Mouse (Mus musculus) neural tube, embryonic 12.5 days (tissue): Measurements from ENCODE around the gene Ndufb7. TPM values are rescaled to one million over a fixed set of nuclear protein-coding genes. Genes with fewer than 3 reads are reported as not detected.
A peak's percentile ranks its signal among the peaks of the same experiment; 100 is the strongest.
"Not testable (repeated sequence)": the region's sequence is repeated elsewhere in the genome, so short reads cannot be mapped to it uniquely, and the experiment has no call there.

ENCODE experiments used
- ATAC-seq: fragments of 200-750 bp; cut with Nextera tagmentation; 2 replicates; pipeline ENCODE4 v1.8.0; 2017; ENCODE audit warnings: low read depth, mild to moderate bottlenecking, moderate TSS enrichment, moderate library complexity; ENCODE audit not compliant: low FRiP score
- H3K27ac ChIP-seq: fragments of 300-500 bp; sonication (generic); 2 replicates; pipeline ENCODE4 v1.5.1; 2016
- H3K27me3 ChIP-seq: fragments of 300-500 bp; sonication (generic); replicated peaks from 2 replicates; pipeline ENCODE4 v1.6.1; 2016; ENCODE audit warnings: mild to moderate bottlenecking
- H3K36me3 ChIP-seq: fragments of 300-500 bp; sonication (generic); 2 replicates; pipeline ENCODE4 v1.6.1; 2016; ENCODE audit warnings: mild to moderate bottlenecking
- H3K4me1 ChIP-seq: fragments of 300-500 bp; sonication (generic); 2 replicates; pipeline ENCODE4 v1.6.1; 2016
- H3K4me2 ChIP-seq: fragments of 300-500 bp; sonication (generic); replicated peaks from 2 replicates; pipeline ENCODE4 v1.6.1; 2016; ENCODE audit warnings: mild to moderate bottlenecking
- H3K4me3 ChIP-seq: fragments of 300-500 bp; sonication (generic); 2 replicates; pipeline ENCODE4 v1.5.1; 2016
- H3K9ac ChIP-seq: fragments of 300-500 bp; sonication (generic); 2 replicates; pipeline ENCODE4 v1.6.1; 2016; ENCODE audit warnings: mild to moderate bottlenecking
- H3K9me3 ChIP-seq: fragments of 300-500 bp; sonication (generic); 2 replicates; pipeline ENCODE4 v1.6.1; 2016; ENCODE audit warnings: mild to moderate bottlenecking
- WGBS: fragments of 180-500 bp; shearing (Covaris S2); methylation state at CpG from one replicate; pipeline ENCODE4 v1.1.7; 2016; 5-methylcytosine and 5-hydroxymethylcytosine counted together
- polyA plus RNA-seq: library from polyadenylated mRNA; unstranded; fragments of >200 nt; fragmentation: Nextera tagmentation; extraction: Ambion mirVana; gene quantifications from 2 replicates; pipeline ENCODE4 v1.2.1, GENCODE M21; 2016

The Ndufb7 gene
- polyA plus RNA-seq: 343 and 361 TPM in 2 replicates

DNA sequence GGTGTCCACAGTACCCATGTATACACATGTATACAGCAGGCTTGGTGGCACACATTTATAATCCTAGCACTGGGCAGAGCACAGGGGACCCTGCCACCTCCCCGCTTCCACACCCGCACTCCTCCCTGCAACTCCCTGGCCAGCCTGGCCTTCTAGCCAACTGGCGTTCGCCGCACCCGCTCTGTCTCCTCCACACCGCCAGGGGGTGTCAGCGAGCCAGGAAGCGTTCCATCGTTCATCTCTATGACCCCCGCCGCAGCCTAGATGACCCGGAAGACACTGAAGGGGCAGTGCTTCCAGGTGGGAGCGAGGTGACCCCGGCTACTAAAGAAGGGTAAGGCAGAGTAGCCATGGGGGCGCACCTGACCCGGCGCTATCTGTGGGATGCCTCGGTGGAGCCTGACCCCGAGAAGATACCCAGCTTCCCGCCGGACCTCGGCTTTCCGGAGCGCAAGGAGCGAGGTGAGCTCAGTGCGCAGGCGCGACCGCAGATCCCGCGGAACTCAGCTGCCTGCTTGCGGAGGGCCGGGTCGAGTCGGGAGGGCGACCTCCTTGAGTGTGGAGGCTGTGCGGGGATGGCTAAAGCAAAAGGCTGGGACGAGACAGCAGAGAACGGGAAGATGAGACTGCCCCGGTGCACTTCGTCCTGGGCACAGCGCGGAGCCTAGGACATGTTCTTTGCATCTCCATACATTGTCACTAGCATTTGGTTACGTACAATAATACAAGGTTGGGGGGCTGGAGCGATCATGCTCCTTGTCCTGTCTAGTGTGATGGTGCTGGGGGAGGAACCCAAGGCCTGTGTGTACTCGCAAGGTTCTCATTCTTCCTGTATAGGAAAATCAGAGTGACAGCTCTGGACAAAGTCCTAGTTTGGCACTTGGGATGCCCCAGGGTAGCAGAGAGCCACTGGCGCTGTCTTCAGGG lies at the start of gene Ndufb7:
Gene Ndufb7 (plus strand): TSS at position 203 of the 927 bp plus-strand sequence.
- WGBS: 1% methylated on average over 48 of the region's 48 CpGs
- H3K4me1 ChIP-seq: peaks cover 16% of the 10 kb centered on the region
- ATAC-seq: peak; percentile 89
- peak within 1 kb of the TSS; percentile 67 for H3K4me3 ChIP-seq
- peak within 1 kb of the TSS; percentile 42; the same call in 1 of the 2 replicates for H3K27ac ChIP-seq
- H3K9me3 ChIP-seq: no peaks in the 10 kb centered on the region
- H3K9ac ChIP-seq: peak within 1 kb of the TSS; percentile 77
- no peaks in the 10 kb centered on the region for H3K27me3 ChIP-seq
- H3K36me3 ChIP-seq: peaks cover 24% of the 10 kb centered on the region
- H3K4me2 ChIP-seq: peak within 1 kb of the TSS; percentile 87

DNA sequence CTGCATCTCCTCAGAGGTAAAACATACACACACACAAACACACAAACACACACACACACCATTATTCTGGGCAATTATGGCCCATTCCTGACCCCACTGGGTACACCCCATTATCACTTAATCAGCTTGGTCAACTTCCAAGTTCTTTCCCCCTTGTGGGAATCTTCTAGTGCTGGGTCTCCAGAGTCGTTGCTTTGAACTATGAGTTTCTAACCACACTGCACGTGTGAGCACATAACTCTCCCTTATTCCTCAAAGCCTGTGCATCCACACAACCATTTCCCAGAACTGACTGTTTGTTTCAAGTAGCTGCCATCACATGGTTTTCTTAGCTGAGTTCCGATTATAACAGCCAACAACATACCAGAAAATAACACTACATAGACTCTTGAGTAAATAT lies 46.0 kb upstream of the Ndufb7 start:
- no peak for ATAC-seq
- no peak overlapping the region for H3K27ac ChIP-seq
- no peaks in the 10 kb centered on the region for H3K27me3 ChIP-seq
- WGBS: 81% methylated on average over 3 of the region's 3 CpGs
- no peak overlapping the region for H3K9ac ChIP-seq
- H3K36me3 ChIP-seq: no peaks in the 10 kb centered on the region
- H3K4me2 ChIP-seq: no peak overlapping the region
- no peak overlapping the region for H3K4me3 ChIP-seq
- no peaks in the 10 kb centered on the region for H3K4me1 ChIP-seq
- H3K9me3 ChIP-seq: peaks cover 3% of the 10 kb centered on the region; the same call in 1 of the 2 replicates

DNA sequence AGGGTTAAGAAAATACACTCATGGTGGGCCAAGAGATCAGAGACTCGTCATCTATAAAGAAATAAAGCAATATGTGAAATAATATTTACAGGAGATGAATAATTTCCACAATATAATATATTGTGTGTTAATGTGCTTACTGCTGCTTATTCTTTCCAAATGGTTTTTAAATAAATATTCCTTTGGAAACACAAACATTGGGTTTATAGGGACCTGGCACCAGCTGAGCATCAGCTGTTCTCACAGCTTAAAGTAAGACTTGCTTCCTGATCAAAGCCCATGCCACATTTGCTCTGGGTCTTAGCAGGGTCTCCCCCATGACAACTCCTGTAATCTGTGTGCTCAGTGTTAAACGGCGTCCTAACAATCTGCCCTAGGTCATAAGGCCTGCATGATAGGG lies 45.6 kb upstream of the Ndufb7 start:
- not testable (repeated sequence) for H3K36me3 ChIP-seq, H3K9ac ChIP-seq, H3K9me3 ChIP-seq, ATAC-seq, H3K27ac ChIP-seq, H3K4me1 ChIP-seq, H3K27me3 ChIP-seq, H3K4me3 ChIP-seq, H3K4me2 ChIP-seq
- WGBS: 78% methylated on average over 3 of the region's 3 CpGs

DNA sequence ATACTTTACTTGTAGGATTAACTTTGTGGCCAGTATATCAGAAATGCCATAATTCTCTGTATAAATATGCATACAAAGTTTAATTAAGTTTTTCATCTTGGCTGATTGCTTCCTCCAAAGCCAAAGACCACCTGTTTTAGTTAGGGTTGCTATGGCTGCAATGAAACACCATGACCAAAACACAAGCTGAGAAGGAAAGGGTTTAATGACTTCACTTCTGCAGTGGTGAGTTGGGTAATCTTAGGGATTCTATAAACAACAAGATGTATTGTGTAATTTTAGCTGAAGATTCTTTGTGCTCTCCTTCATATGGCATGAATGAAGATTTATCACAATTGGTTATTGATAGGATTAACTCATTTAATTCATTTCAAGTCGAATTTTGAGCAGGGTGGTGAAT lies 45.2 kb upstream of the Ndufb7 start:
- no peaks in the 10 kb centered on the region for H3K36me3 ChIP-seq
- no peak overlapping the region for H3K9ac ChIP-seq
- no peak overlapping the region for H3K27ac ChIP-seq
- H3K4me2 ChIP-seq: no peak overlapping the region
- H3K9me3 ChIP-seq: peaks cover 3% of the 10 kb centered on the region; the same call in 1 of the 2 replicates
- WGBS: 33% methylated on average over 1 of the region's 1 CpGs
- no peaks in the 10 kb centered on the region for H3K4me1 ChIP-seq
- H3K4me3 ChIP-seq: no peak overlapping the region
- ATAC-seq: no peak
- H3K27me3 ChIP-seq: no peaks in the 10 kb centered on the region

DNA sequence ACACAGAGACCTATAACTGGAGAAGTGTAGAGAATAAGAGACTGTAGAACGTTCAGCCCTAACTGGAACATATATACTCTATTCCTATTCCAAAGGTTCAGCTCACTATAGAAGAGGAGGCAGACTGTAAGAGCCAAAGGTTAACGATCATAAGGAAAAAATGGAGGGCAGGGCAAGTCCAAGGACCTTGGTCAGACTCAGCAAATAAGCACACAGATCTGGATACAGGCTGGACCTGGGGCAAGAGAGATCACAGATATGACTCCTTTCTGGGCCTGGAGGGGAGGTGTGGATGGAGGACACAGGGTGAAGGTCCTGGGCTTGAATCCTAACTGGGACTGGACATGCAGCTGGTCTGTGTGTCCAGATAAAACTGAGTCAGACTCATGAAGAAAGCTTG lies 31.7 kb upstream of the Ndufb7 start:
- Histone ChIP-seq H3K9me3 (no peaks in the 10 kb centered on the region), H3K36me3 (no peaks in the 10 kb centered on the region), H3K4me1 (no peaks in the 10 kb centered on the region), H3K4me3 (no peak overlapping the region), H3K27ac (no peak overlapping the region), H3K27me3 (no peaks in the 10 kb centered on the region), H3K4me2 (no peak overlapping the region), H3K9ac (no peak overlapping the region)
- 81% methylated on average over 2 of the region's 2 CpGs for WGBS
- ATAC-seq: no peak

DNA sequence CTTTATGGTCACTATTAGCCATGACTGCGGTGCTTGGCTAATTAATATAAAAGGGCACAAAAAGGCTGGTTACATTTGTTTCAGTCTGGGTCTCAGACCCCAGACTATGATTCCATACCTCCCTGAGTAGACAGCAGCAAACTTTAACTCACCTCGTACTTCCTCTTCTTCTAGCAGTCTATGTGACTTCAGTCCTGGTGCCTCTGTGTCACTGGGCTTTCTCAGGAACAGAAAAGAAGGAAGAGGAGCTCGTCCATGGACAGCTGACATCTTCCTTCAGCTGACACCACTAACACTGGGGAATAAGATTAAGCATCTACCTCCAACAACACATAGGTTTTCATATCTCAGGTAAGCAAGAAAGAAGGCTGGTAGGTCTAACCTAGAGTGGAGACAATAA lies 30.7 kb upstream of the Ndufb7 start, which contains the start of gene Olfr370:
Gene Olfr370 (plus strand): TSS at position 45 of the 400 bp plus-strand sequence.
- H3K9me3 ChIP-seq: no peaks in the 10 kb centered on the region
- no peaks in the 10 kb centered on the region for H3K4me1 ChIP-seq
- H3K27me3 ChIP-seq: no peaks in the 10 kb centered on the region
- WGBS: 83% methylated on average over 3 of the region's 3 CpGs
- no peak within 1 kb of the TSS for H3K9ac ChIP-seq
- no peak within 1 kb of the TSS for H3K27ac ChIP-seq
- H3K4me3 ChIP-seq: no peak within 1 kb of the TSS
- ATAC-seq: no peak
- no peaks in the 10 kb centered on the region for H3K36me3 ChIP-seq
- H3K4me2 ChIP-seq: no peak within 1 kb of the TSS

DNA sequence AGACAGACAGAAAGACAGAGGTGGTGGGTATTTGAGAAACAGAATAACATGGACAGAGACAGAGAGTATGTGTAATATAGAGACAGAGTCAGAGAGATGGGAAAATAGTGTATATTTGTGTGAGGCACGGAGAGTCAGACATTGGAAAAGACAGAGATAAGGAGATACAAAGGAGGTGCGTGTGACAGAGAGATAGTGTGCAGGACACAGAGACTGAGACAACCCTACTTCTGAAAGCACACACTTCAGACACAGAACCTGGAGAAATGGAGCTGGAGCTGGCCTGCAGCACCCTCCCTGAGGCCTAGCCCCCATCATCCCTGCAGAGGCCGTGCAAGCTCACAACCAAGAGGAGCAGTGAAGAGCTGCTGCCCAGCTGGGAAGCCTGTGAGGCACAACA lies 3.8 kb upstream of the Ndufb7 start:
- Histone ChIP-seq H3K9ac (no peak overlapping the region), H3K27me3 (no peaks in the 10 kb centered on the region), H3K4me1 (peaks cover 6% of the 10 kb centered on the region), H3K36me3 (no peaks in the 10 kb centered on the region), H3K4me3 (no peak overlapping the region), H3K4me2 (no peak overlapping the region), H3K27ac (no peak overlapping the region), H3K9me3 (no peaks in the 10 kb centered on the region)
- 82% methylated on average over 3 of the region's 3 CpGs for WGBS
- ATAC-seq: no peak

DNA sequence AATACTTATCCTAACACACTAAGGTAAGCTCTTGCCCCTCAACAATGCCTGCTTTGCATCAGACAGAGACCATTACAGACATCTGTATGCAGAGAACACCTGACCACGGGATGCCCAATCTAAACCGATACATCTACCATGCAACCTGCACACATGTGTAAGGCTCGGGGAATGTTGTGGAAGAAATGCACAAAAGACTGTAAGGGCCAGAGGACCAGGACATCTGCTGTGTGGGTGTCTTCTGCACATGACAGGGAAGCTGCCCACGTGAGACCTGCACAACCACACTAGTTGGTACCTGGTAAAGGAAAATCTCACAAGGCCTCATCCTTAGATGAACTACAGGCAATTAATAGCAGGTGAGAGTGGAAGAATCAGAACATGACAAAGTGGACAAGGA lies 3.2 kb upstream of the Ndufb7 start:
- no peak for ATAC-seq

DNA sequence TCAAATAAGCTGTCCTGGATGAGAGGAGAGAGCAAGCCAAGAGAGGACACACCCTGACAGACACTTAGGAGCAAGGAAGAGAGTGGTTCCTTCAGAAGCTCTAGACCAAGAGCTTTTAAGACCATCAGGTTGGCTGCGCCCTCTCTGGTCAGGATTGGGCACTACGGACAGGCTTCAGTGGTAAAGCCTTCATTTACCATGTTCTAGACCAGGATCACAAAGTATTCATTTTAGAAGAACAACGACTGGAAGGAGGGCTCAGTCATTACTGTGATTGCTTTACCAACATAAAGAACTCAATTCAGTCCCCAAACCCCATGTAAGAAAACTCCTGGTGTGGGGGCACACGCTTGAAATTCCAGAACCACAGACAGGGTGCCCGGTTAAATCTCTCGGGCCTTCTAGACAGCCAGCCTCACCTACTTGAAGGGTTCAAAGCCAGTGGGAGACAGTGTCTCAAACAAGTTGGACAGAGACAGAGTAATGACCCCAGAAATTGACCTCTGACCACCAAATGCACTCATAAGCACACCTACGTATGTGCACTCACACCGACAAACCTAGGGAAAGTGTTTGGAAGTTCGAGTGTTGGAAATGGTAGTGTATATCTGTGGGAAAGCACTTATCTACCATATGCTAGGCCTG lies 618 bp upstream of the Ndufb7 start:
- H3K4me3 ChIP-seq: no peak overlapping the region
- no peaks in the 10 kb centered on the region for H3K27me3 ChIP-seq
- no peaks in the 10 kb centered on the region for H3K9me3 ChIP-seq
- peaks cover 15% of the 10 kb centered on the region for H3K36me3 ChIP-seq
- H3K27ac ChIP-seq: no peak overlapping the region
- no peak overlapping the region for H3K9ac ChIP-seq
- H3K4me1 ChIP-seq: peaks cover 16% of the 10 kb centered on the region
- H3K4me2 ChIP-seq: no peak overlapping the region
- 78% methylated on average over 9 of the region's 9 CpGs for WGBS
- 0 out of 2 replicates have a peak, but pooled peaks have one; percentile 1 for ATAC-seq

More for the DNA sequence above, 3.2 kb upstream of the Ndufb7 start:
- H3K4me2 ChIP-seq: no peak overlapping the region
- H3K36me3 ChIP-seq: no peaks in the 10 kb centered on the region
- no peak overlapping the region for H3K4me3 ChIP-seq
- 75% methylated on average over 4 of the region's 4 CpGs for WGBS
- H3K9me3 ChIP-seq: no peaks in the 10 kb centered on the region
- H3K4me1 ChIP-seq: peaks cover 12% of the 10 kb centered on the region
- H3K27ac ChIP-seq: no peak overlapping the region
- no peak overlapping the region for H3K9ac ChIP-seq
- no peaks in the 10 kb centered on the region for H3K27me3 ChIP-seq

DNA sequence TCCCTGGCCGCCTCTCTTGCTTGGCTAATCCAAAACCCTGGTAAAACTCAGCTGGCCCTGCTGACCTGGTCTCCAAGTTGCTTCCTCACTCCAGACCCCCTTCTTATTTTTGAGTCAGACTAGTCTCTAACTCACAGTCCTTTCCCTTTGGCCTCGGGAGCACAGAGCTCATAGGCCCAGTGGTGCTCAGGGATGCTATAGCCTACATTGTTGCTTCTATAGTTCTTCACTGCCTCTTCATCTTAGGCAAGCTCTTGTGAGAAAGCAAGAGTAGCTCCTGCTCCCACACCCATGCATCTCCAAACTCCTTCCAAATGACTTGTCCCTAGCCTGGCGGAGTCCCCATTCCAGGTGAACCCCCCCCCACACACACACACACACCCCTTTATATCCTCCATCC lies 1.2 kb downstream of the Ndufb7 start:
- H3K27ac ChIP-seq: no peak overlapping the region
- H3K36me3 ChIP-seq: peaks cover 33% of the 10 kb centered on the region
- WGBS: 66% methylated on average over 3 of the region's 3 CpGs
- peak overlapping the region; percentile 67; the same call in 1 of the 2 replicates for H3K4me3 ChIP-seq
- peak overlapping the region; percentile 87 for H3K4me2 ChIP-seq
- ATAC-seq: no peak
- no peaks in the 10 kb centered on the region for H3K9me3 ChIP-seq
- H3K4me1 ChIP-seq: peaks cover 16% of the 10 kb centered on the region
- peak overlapping the region; percentile 77 for H3K9ac ChIP-seq
- no peaks in the 10 kb centered on the region for H3K27me3 ChIP-seq

DNA sequence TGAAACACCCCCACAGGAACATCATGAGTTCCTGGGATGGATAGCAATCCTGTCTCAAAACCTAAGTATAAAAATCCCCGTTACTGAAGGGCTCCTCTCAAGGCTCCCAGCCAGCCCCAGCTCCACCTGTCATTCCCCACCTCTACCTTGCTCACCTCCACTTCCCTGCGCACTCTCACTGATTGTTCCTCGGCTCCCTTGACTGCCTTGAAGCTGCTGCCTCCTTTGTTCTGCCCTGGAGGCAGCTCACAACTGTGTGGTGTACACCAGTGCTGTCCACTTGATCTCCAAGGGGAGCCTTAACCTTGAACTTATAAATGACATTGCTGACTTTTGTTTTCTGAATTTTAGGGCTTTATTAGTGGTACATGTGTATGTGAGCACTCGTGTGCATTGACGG lies 1.7 kb downstream of the Ndufb7 start:
- Histone ChIP-seq H3K4me3 (no peak overlapping the region), H3K36me3 (peaks cover 37% of the 10 kb centered on the region), H3K4me2 (peak overlapping the region; percentile 87), H3K9ac (peak overlapping the region; percentile 77; the same call in 1 of the 2 replicates), H3K9me3 (no peaks in the 10 kb centered on the region), H3K27ac (no peak overlapping the region), H3K27me3 (no peaks in the 10 kb centered on the region), H3K4me1 (peaks cover 16% of the 10 kb centered on the region)
- ATAC-seq: no peak
- 72% methylated on average over 5 of the region's 5 CpGs for WGBS

DNA sequence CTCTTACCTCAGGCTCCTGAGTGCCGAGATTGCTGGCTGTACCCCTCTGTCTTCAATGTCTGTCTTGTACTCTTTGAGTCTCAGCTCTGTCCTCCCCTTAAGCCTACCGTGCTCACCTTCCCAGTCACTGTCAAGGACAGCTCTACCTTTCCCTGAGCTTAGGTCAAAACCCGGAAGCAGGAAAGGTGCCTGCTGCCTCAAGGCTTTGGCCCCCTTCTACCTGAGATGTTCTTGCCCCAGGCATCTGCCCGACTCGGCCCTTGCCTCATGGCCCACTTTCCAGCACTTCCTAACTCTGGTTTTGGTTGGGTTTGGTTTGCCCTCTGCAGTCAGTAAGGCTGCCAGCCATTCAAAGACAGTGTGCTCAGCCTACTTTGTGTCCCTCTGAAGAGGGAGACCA lies 2.3 kb downstream of the Ndufb7 start:
- Histone ChIP-seq H3K4me1 (peaks cover 16% of the 10 kb centered on the region), H3K9ac (no peak overlapping the region), H3K4me3 (no peak overlapping the region), H3K4me2 (no peak overlapping the region), H3K9me3 (no peaks in the 10 kb centered on the region), H3K36me3 (peaks cover 44% of the 10 kb centered on the region), H3K27me3 (no peaks in the 10 kb centered on the region), H3K27ac (no peak overlapping the region)
- ATAC-seq: no peak
- 78% methylated on average over 5 of the region's 5 CpGs for WGBS
